Mouse (Mus musculus): ENCODE measurements around the gene Arhgef6. TPM values are rescaled to one million over a fixed set of nuclear protein-coding genes. Genes with fewer than 3 reads are reported as not detected.

The Arhgef6 gene
- polyA plus RNA-seq, 1 experiment from 2014 or later = 8.8 TPM

DNA sequence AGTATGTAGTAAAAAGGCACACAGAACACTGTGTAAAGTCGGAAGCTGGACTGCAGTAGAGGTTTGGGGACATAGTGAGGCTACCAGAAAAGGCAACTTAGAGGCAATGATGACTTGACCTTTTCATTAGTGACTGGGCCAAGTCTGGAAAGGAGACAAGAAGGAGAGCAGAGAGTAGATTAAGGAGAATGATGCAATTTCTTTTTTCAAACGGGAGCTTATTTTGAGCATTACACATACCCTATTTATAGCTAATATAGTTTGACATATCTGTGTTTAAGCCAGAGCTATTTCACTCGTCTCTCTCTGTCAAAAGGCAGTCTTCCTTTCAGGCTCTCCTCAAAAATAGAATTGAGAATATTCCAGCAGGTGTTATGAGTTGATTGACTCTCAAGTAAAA, 50.1 kb downstream of the Arhgef6 start:
- no peaks in the 10 kb centered on the region for H3K9me3 ChIP-seq
- H3K27me3 ChIP-seq = no peaks in the 10 kb centered on the region
- no peaks in the 10 kb centered on the region for H3K36me3 ChIP-seq
- H3K4me3 ChIP-seq = no peak overlapping the region
- no peak overlapping the region for H3K9ac ChIP-seq
- ATAC-seq (ENCODE audit: insufficient number of reproducible peaks, insufficient read depth, low FRiP score, low TSS enrichment, low read depth) = no peak
- 68% methylated on average over 3 of the region's 3 CpGs for WGBS
- no peak overlapping the region for H3K27ac ChIP-seq
- no peak overlapping the region for H3K4me2 ChIP-seq
- no peaks in the 10 kb centered on the region for H3K4me1 ChIP-seq

GRCm38 (mm10) chrX:57286281-57286680, 52.2 kb downstream of the Arhgef6 start:
- no peak for ATAC-seq (ENCODE audit: insufficient number of reproducible peaks, insufficient read depth, low FRiP score, low TSS enrichment, low read depth)

DNA sequence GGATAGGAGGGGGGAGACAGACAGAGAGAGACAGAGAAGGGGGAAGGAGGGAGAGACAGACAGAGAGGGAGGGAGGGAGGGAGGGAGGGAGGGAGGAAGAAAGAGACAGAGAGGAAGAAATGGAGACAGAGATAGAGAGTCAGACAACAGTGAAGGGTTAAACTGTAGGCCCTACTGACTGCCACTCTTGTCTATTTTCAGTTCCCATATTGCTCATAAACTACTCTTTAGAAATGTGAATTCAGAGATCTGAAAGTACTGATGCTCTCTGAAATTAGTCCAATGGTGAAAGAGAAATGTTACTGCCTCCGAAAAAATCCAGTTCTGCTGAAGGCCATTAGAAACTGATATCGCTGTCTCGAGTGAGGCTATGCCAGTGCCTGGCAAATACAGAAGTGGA, 56.3 kb downstream of the Arhgef6 start:
- Histone ChIP-seq H3K9ac (no peak overlapping the region), H3K4me2 (no peak overlapping the region), H3K27me3 (no peaks in the 10 kb centered on the region), H3K4me1 (0 out of 2 replicates have a peak, but pooled peaks cover 3% of the 10 kb centered on the region), H3K9me3 (no peaks in the 10 kb centered on the region), H3K36me3 (no peaks in the 10 kb centered on the region), H3K27ac (no peak overlapping the region), H3K4me3 (no peak overlapping the region)
- WGBS = 95% methylated on average over 3 of the region's 3 CpGs
- no peak for ATAC-seq (ENCODE audit: insufficient number of reproducible peaks, insufficient read depth, low FRiP score, low TSS enrichment, low read depth)

More at GRCm38 (mm10) chrX:57286281-57286680, 52.2 kb downstream of the Arhgef6 start:
- Histone ChIP-seq H3K9me3 (no peaks in the 10 kb centered on the region), H3K4me3 (no peak overlapping the region), H3K4me1 (no peaks in the 10 kb centered on the region), H3K4me2 (no peak overlapping the region), H3K36me3 (no peaks in the 10 kb centered on the region), H3K27me3 (no peaks in the 10 kb centered on the region), H3K9ac (no peak overlapping the region), H3K27ac (no peak overlapping the region)
- WGBS = 52% methylated on average over 9 of the region's 9 CpGs

- Histone ChIP-seq H3K4me1 (0 out of 2 replicates have a peak, but pooled peaks cover 3% of the 10 kb centered on the region), H3K27ac (no peak overlapping the region), H3K9me3 (no peaks in the 10 kb centered on the region), H3K27me3 (no peaks in the 10 kb centered on the region), H3K4me2 (no peak overlapping the region), H3K9ac (no peak overlapping the region), H3K36me3 (no peaks in the 10 kb centered on the region), H3K4me3 (no peak overlapping the region)
- ATAC-seq (ENCODE audit: insufficient number of reproducible peaks, insufficient read depth, low FRiP score, low TSS enrichment, low read depth) = no peak
- WGBS = 40% methylated on average over 6 of the region's 6 CpGs
Measured at GRCm38 (mm10) chrX:57277560-57278335, 60.8 kb downstream of the Arhgef6 start.

GRCm38 (mm10) chrX:57263515-57263914, 75.0 kb downstream of the Arhgef6 start:
- no peaks in the 10 kb centered on the region for H3K36me3 ChIP-seq
- no peak overlapping the region for H3K27ac ChIP-seq
- H3K4me2 ChIP-seq = no peak overlapping the region
- H3K9me3 ChIP-seq = no peaks in the 10 kb centered on the region
- no peaks in the 10 kb centered on the region for H3K4me1 ChIP-seq
- H3K9ac ChIP-seq = no peak overlapping the region
- H3K27me3 ChIP-seq = no peaks in the 10 kb centered on the region
- 75% methylated on average over 4 of the region's 4 CpGs for WGBS
- no peak for ATAC-seq (ENCODE audit: insufficient number of reproducible peaks, insufficient read depth, low FRiP score, low TSS enrichment, low read depth)
- H3K4me3 ChIP-seq = no peak overlapping the region

DNA sequence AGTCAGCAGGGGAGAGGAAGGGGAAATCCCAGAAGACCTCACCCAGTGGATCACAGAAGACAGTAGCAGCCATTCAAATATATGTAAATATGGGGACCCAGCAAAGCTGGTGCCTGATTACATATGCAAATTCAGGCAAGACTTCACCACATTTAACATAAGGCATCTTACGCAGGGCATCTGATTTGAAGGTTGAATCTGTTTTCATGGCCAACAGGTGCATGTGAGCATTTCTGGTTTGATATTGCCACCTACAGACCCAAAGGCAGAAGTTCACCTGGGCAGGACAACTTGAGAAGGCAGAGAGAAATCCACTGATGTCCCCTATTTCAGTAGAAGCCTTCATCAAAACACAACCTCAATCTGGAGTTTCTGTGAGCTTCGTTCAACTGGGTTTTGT, 77.8 kb downstream of the Arhgef6 start:
- no peaks in the 10 kb centered on the region for H3K9me3 ChIP-seq
- H3K27ac ChIP-seq = no peak overlapping the region
- H3K9ac ChIP-seq = no peak overlapping the region
- H3K4me2 ChIP-seq = no peak overlapping the region
- H3K4me1 ChIP-seq = no peaks in the 10 kb centered on the region
- no peak for ATAC-seq (ENCODE audit: insufficient number of reproducible peaks, insufficient read depth, low FRiP score, low TSS enrichment, low read depth)
- WGBS = 65% methylated on average over 2 of the region's 2 CpGs
- no peak overlapping the region for H3K4me3 ChIP-seq
- H3K36me3 ChIP-seq = no peaks in the 10 kb centered on the region
- no peaks in the 10 kb centered on the region for H3K27me3 ChIP-seq

- no peaks in the 10 kb centered on the region for H3K9me3 ChIP-seq
- H3K27me3 ChIP-seq = no peaks in the 10 kb centered on the region
- H3K36me3 ChIP-seq = no peaks in the 10 kb centered on the region
- WGBS = 69% methylated on average over 7 of the region's 7 CpGs
- H3K27ac ChIP-seq = no peak overlapping the region
- ATAC-seq (ENCODE audit: insufficient number of reproducible peaks, insufficient read depth, low FRiP score, low TSS enrichment, low read depth) = no peak
- H3K4me1 ChIP-seq = no peaks in the 10 kb centered on the region
- no peak overlapping the region for H3K9ac ChIP-seq
- no peak overlapping the region for H3K4me3 ChIP-seq
- no peak overlapping the region for H3K4me2 ChIP-seq
Measured at GRCm38 (mm10) chrX:57253329-57254055, 85.0 kb downstream of the Arhgef6 start.

DNA sequence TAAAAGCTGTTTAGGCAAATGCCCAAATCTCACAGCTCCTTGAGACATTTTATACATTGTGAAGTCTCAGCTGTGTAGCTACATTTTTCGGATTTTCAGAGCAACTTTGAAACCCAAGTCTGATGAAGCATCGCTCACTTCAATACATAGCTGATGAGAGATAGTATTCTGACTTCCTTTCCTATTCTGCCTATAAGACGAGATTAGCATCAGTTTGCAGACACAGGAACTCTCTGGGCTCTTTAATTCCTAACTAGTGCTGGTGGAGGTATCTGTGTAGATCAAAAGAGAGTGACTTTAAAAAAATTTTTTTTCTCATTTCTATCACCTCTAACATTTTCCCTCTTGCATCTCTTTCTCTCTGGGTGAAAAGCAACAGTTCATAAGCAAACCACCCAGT, 100.0 kb downstream of the Arhgef6 start:
- no peak overlapping the region for H3K9ac ChIP-seq
- no peaks in the 10 kb centered on the region for H3K9me3 ChIP-seq
- 63% methylated on average over 3 of the region's 3 CpGs for WGBS
- no peak for ATAC-seq (ENCODE audit: insufficient number of reproducible peaks, insufficient read depth, low FRiP score, low TSS enrichment, low read depth)
- H3K27ac ChIP-seq = no peak overlapping the region
- no peaks in the 10 kb centered on the region for H3K4me1 ChIP-seq
- H3K27me3 ChIP-seq = no peaks in the 10 kb centered on the region
- H3K4me2 ChIP-seq = no peak overlapping the region
- H3K4me3 ChIP-seq = no peak overlapping the region
- no peaks in the 10 kb centered on the region for H3K36me3 ChIP-seq

DNA sequence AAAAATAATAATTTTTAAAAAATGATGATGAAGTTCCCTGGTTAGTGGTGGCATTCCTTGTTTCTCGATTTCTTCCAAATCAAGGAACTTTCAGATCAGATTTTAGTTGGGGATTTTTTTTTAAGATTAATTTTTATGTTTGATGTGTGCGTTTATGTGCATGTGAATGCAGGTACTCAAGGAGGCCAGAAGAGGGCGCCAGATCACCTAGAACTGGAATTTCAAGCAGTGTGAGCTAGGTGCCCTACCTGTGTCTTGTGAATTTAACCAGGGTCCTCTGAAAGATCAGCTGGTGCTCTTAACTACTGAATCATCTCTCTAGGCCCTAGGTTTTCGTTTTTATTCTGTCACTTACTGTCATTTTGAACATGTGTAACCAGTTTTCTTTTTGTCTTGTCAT, 102.5 kb downstream of the Arhgef6 start:
- no peaks in the 10 kb centered on the region for H3K4me1 ChIP-seq
- H3K4me2 ChIP-seq = no peak overlapping the region
- H3K27me3 ChIP-seq = no peaks in the 10 kb centered on the region
- 74% methylated on average over 4 of the region's 4 CpGs for WGBS
- H3K4me3 ChIP-seq = no peak overlapping the region
- ATAC-seq (ENCODE audit: insufficient number of reproducible peaks, insufficient read depth, low FRiP score, low TSS enrichment, low read depth) = no peak
- no peaks in the 10 kb centered on the region for H3K36me3 ChIP-seq
- no peaks in the 10 kb centered on the region for H3K9me3 ChIP-seq
- no peak overlapping the region for H3K9ac ChIP-seq
- H3K27ac ChIP-seq = no peak overlapping the region

DNA sequence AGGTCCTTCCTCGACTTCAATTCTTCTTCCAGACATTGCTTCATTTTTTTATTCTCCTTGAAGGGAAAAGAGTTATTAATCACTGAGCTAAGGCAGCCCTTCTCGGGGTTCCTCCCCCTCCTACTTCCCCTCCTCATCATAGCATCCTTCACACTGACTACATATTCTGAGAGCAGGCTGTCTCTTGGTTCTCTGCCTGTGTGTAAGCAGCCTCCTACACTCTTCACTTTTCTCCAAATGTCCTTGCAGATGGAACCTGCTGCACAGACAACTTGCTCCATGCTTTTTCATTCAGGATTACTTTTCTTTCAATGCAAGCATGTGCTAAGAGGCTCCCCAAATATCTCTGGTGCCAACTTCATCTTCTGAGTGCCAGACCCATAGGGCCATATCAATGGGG, 104.9 kb downstream of the Arhgef6 start:
- H3K4me1 ChIP-seq = no peaks in the 10 kb centered on the region
- H3K27me3 ChIP-seq = no peaks in the 10 kb centered on the region
- H3K27ac ChIP-seq = no peak overlapping the region
- no peak overlapping the region for H3K4me3 ChIP-seq
- ATAC-seq (ENCODE audit: insufficient number of reproducible peaks, insufficient read depth, low FRiP score, low TSS enrichment, low read depth) = no peak
- no peak overlapping the region for H3K4me2 ChIP-seq
- no peaks in the 10 kb centered on the region for H3K36me3 ChIP-seq
- WGBS = 60% methylated on average over 2 of the region's 2 CpGs
- H3K9me3 ChIP-seq = no peaks in the 10 kb centered on the region
- H3K9ac ChIP-seq = no peak overlapping the region

GRCm38 (mm10) chrX:57228178-57228577, 110.4 kb downstream of the Arhgef6 start:
- no peak for ATAC-seq (ENCODE audit: insufficient number of reproducible peaks, insufficient read depth, low FRiP score, low TSS enrichment, low read depth)
- 58% methylated on average over 2 of the region's 2 CpGs for WGBS

DNA sequence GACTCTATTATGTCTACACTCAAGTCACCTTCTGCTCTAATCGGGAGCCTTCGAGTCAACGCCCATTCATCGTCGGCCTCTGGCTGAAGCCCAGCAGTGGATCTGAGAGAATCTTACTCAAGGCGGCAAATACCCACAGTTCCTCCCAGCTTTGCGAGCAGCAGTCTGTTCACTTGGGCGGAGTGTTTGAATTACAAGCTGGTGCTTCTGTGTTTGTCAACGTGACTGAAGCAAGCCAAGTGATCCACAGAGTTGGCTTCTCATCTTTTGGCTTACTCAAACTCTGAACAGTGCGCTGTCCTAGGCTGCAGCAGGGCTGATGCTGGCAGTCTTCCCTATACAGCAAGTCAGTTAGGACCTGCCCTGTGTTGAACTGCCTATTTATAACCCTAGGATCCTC, 115.2 kb downstream of the Arhgef6 start:
- Histone ChIP-seq H3K36me3 (no peaks in the 10 kb centered on the region), H3K4me3 (no peak overlapping the region), H3K27ac (no peak overlapping the region), H3K27me3 (no peaks in the 10 kb centered on the region), H3K9ac (no peak overlapping the region), H3K4me2 (no peak overlapping the region), H3K4me1 (no peaks in the 10 kb centered on the region), H3K9me3 (no peaks in the 10 kb centered on the region)
- WGBS = 68% methylated on average over 10 of the region's 10 CpGs
- ATAC-seq (ENCODE audit: insufficient number of reproducible peaks, insufficient read depth, low FRiP score, low TSS enrichment, low read depth) = no peak

More at GRCm38 (mm10) chrX:57228178-57228577, 110.4 kb downstream of the Arhgef6 start:
- no peak overlapping the region for H3K4me2 ChIP-seq
- H3K9ac ChIP-seq = no peak overlapping the region
- H3K27me3 ChIP-seq = no peaks in the 10 kb centered on the region
- H3K9me3 ChIP-seq = no peaks in the 10 kb centered on the region
- no peak overlapping the region for H3K27ac ChIP-seq
- H3K4me3 ChIP-seq = no peak overlapping the region
- no peaks in the 10 kb centered on the region for H3K4me1 ChIP-seq
- H3K36me3 ChIP-seq = no peaks in the 10 kb centered on the region

All from embryonic facial prominence, embryonic 13.5 days (tissue).